Mouse (Mus musculus) heart, embryonic 16.5 days (tissue): ENCODE measurements around the gene Tnnt2. TPM values are rescaled to one million over a fixed set of nuclear protein-coding genes. Genes with fewer than 3 reads are reported as not detected.

ENCODE experiments used
- ATAC-seq: fragments of 200-750 bp; cut with Nextera tagmentation; replicated peaks from 2 replicates; pipeline ENCODE4 v1.8.0; 2017; ENCODE audit warnings: moderate number of reproducible peaks; ENCODE audit not compliant: insufficient read depth, low FRiP score; ENCODE audit errors: extremely low read depth
- H3K27ac ChIP-seq: fragments of 300-500 bp; sonication (generic); 2 replicates; pipeline ENCODE4 v1.5.1; 2014; ENCODE audit warnings: mild to moderate bottlenecking, low read length, control low read depth, moderate library complexity
- H3K27me3 ChIP-seq: fragments of 300-500 bp; sonication (generic); 2 replicates; pipeline ENCODE4 v1.6.1; 2014; ENCODE audit warnings: low read length, mixed read lengths; ENCODE audit not compliant: control insufficient read depth, insufficient read depth
- H3K36me3 ChIP-seq: fragments of 300-500 bp; sonication (generic); 2 replicates; pipeline ENCODE4 v1.6.1; 2014; ENCODE audit not compliant: control insufficient read depth, insufficient read depth
- H3K4me1 ChIP-seq: fragments of 300-500 bp; sonication (generic); 2 replicates; pipeline ENCODE4 v1.6.1; 2014; ENCODE audit warnings: low read length, mixed read lengths; ENCODE audit not compliant: control insufficient read depth, insufficient read depth
- H3K4me2 ChIP-seq: fragments of 300-500 bp; sonication (generic); 2 replicates; pipeline ENCODE4 v1.6.1; 2014; ENCODE audit warnings: low read depth, mild to moderate bottlenecking, control low read depth, low read length
- H3K4me3 ChIP-seq: fragments of 300-500 bp; sonication (generic); 2 replicates; pipeline ENCODE4 v1.5.1; 2014; ENCODE audit warnings: mild to moderate bottlenecking, control low read depth, low read length
- H3K9ac ChIP-seq: fragments of 300-500 bp; sonication (generic); 2 replicates; pipeline ENCODE4 v1.6.1; 2014; ENCODE audit warnings: low read length, control low read depth
- H3K9me3 ChIP-seq: fragments of 300-500 bp; sonication (generic); replicated peaks from 2 replicates; pipeline ENCODE4 v1.6.1; 2016; ENCODE audit warnings: low read length; ENCODE audit not compliant: control insufficient read depth
- WGBS: fragments of 180-500 bp; shearing (Covaris S2); extraction: QIAGEN DNeasy Blood & Tissue Kit; methylation state at CpG from one replicate; pipeline ENCODE4 v1.1.7; 2014; 5-methylcytosine and 5-hydroxymethylcytosine counted together
- polyA plus RNA-seq: library from polyadenylated mRNA; unstranded; fragments of >200 nt; fragmentation: Nextera tagmentation; extraction: Ambion mirVana; gene quantifications from 2 replicates; pipeline ENCODE4 v1.2.1, GENCODE M21; 2015

Tnnt2 gene
- polyA plus RNA-seq, 1 experiment from 2014 or later, result 10,628 TPM

DNA sequence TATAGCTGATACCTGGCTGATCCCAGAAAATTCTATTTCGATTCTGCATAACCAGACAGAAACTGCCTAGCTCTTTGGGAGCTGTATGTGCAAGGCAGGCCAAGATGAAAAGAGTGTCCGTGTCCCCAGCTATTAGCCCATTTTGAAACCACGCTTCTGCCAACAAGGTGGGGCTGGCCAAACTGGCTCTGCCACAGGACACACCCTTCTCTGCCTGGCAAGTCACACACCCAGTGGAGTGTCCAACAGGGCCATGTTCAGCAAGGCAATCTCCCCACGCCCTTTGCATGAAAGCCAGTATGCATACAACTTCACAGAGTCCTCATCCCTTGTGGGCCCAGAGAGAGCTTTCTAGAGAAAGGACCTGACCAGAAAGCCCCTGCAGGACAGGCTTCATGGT is 59.2 kb downstream of the Tnnt2 start:
- Histone ChIP-seq H3K4me2 (no peak overlapping the region), H3K27me3 (0 out of 2 replicates have a peak, but pooled peaks cover 11% of the 10 kb centered on the region), H3K9me3 (no peaks in the 10 kb centered on the region), H3K27ac (no peak overlapping the region), H3K4me1 (no peaks in the 10 kb centered on the region), H3K9ac (no peak overlapping the region), H3K4me3 (no peak overlapping the region), H3K36me3 (no peaks in the 10 kb centered on the region)
- 72% methylated on average over 4 of the region's 4 CpGs for WGBS
- no peak for ATAC-seq

DNA sequence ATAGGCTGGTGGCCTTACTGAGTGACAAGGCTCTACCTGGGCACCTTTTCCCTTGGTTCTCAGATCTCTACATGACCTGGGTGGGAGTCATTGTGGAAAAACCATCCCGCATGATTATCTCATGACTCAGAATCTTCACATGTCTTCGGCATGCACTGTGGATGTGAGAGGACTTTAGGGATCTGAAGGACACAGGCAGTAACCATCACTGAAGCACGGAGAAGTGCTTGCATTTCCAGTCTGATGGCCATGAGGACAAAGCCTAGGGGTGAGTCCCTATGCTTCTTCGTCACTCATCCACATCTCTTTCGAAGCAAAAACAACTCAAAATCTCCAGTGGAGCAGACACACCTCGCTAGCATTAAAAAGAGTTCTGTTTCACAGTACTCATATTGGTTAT is 63.1 kb downstream of the Tnnt2 start:
- H3K4me1 ChIP-seq, result no peaks in the 10 kb centered on the region
- ATAC-seq, result no peak
- H3K4me2 ChIP-seq, result no peak overlapping the region
- no peak overlapping the region for H3K4me3 ChIP-seq
- no peak overlapping the region for H3K27ac ChIP-seq
- no peaks in the 10 kb centered on the region for H3K9me3 ChIP-seq
- WGBS, result 86% methylated on average over 6 of the region's 6 CpGs
- H3K9ac ChIP-seq, result no peak overlapping the region
- 0 out of 2 replicates have a peak, but pooled peaks cover 8% of the 10 kb centered on the region for H3K27me3 ChIP-seq
- no peaks in the 10 kb centered on the region for H3K36me3 ChIP-seq

DNA sequence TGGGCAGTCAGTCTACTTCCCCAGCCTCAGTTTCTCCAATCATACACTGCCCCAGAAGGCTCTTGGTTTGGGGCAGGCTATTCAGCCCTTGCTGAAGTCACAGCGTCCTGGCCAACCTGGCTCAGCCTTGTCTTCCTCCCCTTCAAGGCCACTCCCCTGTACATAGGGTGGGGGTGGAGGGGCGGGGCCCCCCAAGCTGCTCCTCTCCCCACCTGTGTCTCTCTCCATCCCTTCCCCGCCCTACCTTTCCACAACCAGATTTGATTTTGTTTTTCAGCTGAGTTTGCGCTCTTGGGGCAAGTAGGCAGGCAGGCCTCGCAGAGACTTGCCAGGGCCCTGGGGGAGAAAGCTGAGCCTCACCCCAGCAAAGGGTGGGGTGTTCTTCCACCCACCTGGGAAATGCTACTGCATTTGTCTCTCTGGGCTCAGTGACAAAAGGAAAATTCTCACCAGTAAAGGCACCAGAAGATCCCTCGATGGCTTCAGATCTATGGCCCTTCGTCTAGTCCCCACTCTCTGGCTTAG is 63.9 kb downstream of the Tnnt2 start:
- no peak for ATAC-seq
- no peak overlapping the region for H3K4me2 ChIP-seq

More for the DNA sequence above, 63.9 kb downstream of the Tnnt2 start:
- no peak overlapping the region for H3K4me3 ChIP-seq
- H3K27me3 ChIP-seq, result 0 out of 2 replicates have a peak, but pooled peaks cover 8% of the 10 kb centered on the region
- no peak overlapping the region for H3K9ac ChIP-seq
- no peak overlapping the region for H3K27ac ChIP-seq
- no peaks in the 10 kb centered on the region for H3K4me1 ChIP-seq
- no peaks in the 10 kb centered on the region for H3K36me3 ChIP-seq
- WGBS, result 65% methylated on average over 7 of the region's 7 CpGs
- no peaks in the 10 kb centered on the region for H3K9me3 ChIP-seq

Other genes with a start within 250 kb of the Tnnt2 start
- gene Nav1, start 229.1 kb upstream of the Tnnt2 start, polyA plus RNA-seq, result 22.6 and 24.6 TPM in 2 replicates
- gene Csrp1, start 116.3 kb upstream of the Tnnt2 start, polyA plus RNA-seq, result 160 and 174 TPM in 2 replicates
- gene Phlda3, start 70.2 kb upstream of the Tnnt2 start, polyA plus RNA-seq, result 77.1 and 80.4 TPM in 2 replicates
- gene Tnni1, start 56.9 kb upstream of the Tnnt2 start, polyA plus RNA-seq, result 4,265 and 4,826 TPM in 2 replicates
- 5.9 TPM in 2 replicates for gene Lad1, start 17.8 kb upstream of the Tnnt2 start, polyA plus RNA-seq
- 0.71 and 1.1 TPM in 2 replicates for gene Pkp1, start 82.9 kb downstream of the Tnnt2 start, polyA plus RNA-seq
- not detected in 2 replicates for gene Igfn1, start 170.0 kb downstream of the Tnnt2 start, polyA plus RNA-seq
- 85.5 and 98.7 TPM in 2 replicates for gene Tmem9, start 171.8 kb downstream of the Tnnt2 start, polyA plus RNA-seq
- gene Ascl5, start 214.4 kb downstream of the Tnnt2 start, polyA plus RNA-seq, result not detected in 2 replicates
- 0.28 and 0.31 TPM in 2 replicates for gene Cacna1s, start 216.4 kb downstream of the Tnnt2 start, polyA plus RNA-seq